Mouse (Mus musculus) left cerebral cortex, adult 6 months (tissue): ENCODE data around the gene Nrd1. TPM values are rescaled to one million over a fixed set of nuclear protein-coding genes. Genes with fewer than 3 reads are reported as not detected.

Experiments
- long read RNA-seq, 2 experiments: library from polyadenylated mRNA; unstranded; transcript quantifications; one replicate each; pipeline ENCODE4 v2.0.0; 2019 to 2020
- polyA plus RNA-seq: library from polyadenylated mRNA; unstranded; fragments of <200 nt; fragmentation: Nextera tagmentation; gene quantifications from 2 replicates; pipeline ENCODE4 v1.2.3, GENCODE M21; 2021

Gene Nrd1
- 21.0 and 25.3 TPM in 2 replicates for polyA plus RNA-seq
- long read RNA-seq, experiment 1, full-length matches to known transcripts: 93 of 173 reads
- long read RNA-seq, experiment 1, partial matches to known transcripts: 47 of 173 reads
- long read RNA-seq, experiment 1, other reads (novel, unspliced or antisense): 33 of 173 reads
- long read RNA-seq, experiment 2, full-length matches to known transcripts: 3 of 64 reads
- long read RNA-seq, experiment 2, partial matches to known transcripts: 56 of 64 reads
- long read RNA-seq, experiment 2, other reads (novel, unspliced or antisense): 5 of 64 reads

DNA sequence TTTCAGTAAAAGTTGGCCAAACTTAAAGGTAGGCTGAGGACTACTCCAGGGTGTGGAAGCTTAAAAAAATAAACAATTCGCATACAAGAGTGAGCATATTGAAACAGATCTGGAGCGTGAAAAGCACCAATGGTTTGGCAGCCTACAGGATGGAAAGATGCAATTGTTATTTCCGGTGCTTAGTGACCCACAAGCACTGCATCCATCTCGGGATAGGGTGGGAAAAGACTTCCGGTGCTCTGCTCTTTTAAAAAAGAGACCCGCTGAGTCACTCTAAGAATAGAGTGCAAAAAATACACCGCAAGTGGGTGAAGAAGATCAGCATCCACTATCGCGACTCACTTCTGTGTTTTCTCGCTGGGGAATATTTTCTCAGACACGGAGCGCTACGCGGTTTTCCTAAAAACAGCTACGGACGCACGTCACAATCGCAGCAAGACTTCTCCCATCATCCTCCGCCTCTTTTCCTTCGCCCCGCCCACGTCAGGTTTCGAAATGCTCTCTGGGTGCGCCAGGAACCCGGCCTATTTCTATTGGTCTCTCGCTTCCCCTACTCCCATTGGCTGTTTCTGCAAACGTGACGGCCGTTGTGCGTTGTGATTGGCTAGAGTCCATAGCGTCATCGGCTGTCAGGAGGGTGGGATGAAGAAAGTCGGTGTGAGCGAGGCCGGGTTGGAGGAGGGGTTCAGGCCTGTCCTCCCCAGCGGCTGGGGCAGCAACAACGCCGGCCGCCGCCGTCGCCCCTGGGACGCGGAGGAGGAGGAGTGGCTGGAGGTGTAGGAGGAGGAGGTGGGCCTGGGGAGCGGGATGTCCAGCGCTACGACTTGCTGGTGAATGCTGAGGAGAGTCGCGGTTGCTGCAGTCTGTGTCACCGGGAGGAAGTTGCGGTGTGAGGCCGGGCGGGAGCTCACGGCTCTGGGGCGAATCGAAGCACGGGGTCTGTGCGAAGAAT, at the start of gene Nrd1:
Gene Nrd1 (plus strand): TSS at position 657 of the 952 bp plus-strand sequence.

Other genes starting within 250 kb of the Nrd1 start
- gene Zfyve9, start 219.9 kb upstream of the Nrd1 start, polyA plus RNA-seq: 9.5 and 11.1 TPM in 2 replicates
- gene Btf3l4, start 167.0 kb upstream of the Nrd1 start, polyA plus RNA-seq: 89.9 and 111 TPM in 2 replicates
- gene Txndc12, start 166.1 kb upstream of the Nrd1 start, polyA plus RNA-seq: 34.2 and 40.3 TPM in 2 replicates
- gene Kti12, start 152.9 kb upstream of the Nrd1 start, polyA plus RNA-seq: 21.6 and 21.8 TPM in 2 replicates
- 0.25 TPM in 1 of 2 replicates, not detected in the other for gene A730015C16Rik, start 152.0 kb upstream of the Nrd1 start, polyA plus RNA-seq
- gene Rab3b, start 121.6 kb upstream of the Nrd1 start, polyA plus RNA-seq: 78.8 and 95.4 TPM in 2 replicates
- 28.1 and 31.1 TPM in 2 replicates for gene Osbpl9, start 201.6 kb downstream of the Nrd1 start, polyA plus RNA-seq
- gene Calr4, start 233.8 kb downstream of the Nrd1 start, polyA plus RNA-seq: 0.40 and 1.0 TPM in 2 replicates